Mouse (Mus musculus) hindbrain, embryonic 14.5 days (tissue): Measurements from ENCODE around the gene Ip6k1. TPM values are rescaled to one million over a fixed set of nuclear protein-coding genes. Genes with fewer than 3 reads are reported as not detected.
"Not testable (repeated sequence)": the region's sequence is repeated elsewhere in the genome, so short reads cannot be mapped to it uniquely, and the experiment has no call there.

Experiments used
- ATAC-seq: fragments of 200-750 bp; cut with Nextera tagmentation; 2 replicates; pipeline ENCODE4 v1.8.0; 2017; ENCODE audit warnings: moderate number of reproducible peaks, mild to moderate bottlenecking, moderate TSS enrichment, moderate library complexity; ENCODE audit not compliant: low FRiP score
- DNase-seq: peaks from one replicate; pipeline ENCODE4 v3.0.0-alpha.2; 2015; ENCODE audit warnings: low spot score
- H3K27ac ChIP-seq: fragments of 300-500 bp; sonication (generic); 2 replicates; pipeline ENCODE4 v1.5.1; 2014; ENCODE audit warnings: mild to moderate bottlenecking, moderate library complexity
- H3K27me3 ChIP-seq: fragments of 300-500 bp; sonication (generic); 2 replicates; pipeline ENCODE4 v1.6.1; 2014; ENCODE audit warnings: mild to moderate bottlenecking, low read length, mixed read lengths; ENCODE audit not compliant: control insufficient read depth, insufficient read depth
- H3K36me3 ChIP-seq: fragments of 300-500 bp; sonication (generic); replicated peaks from 2 replicates; pipeline ENCODE4 v1.6.1; 2014; ENCODE audit not compliant: control insufficient read depth, insufficient read depth
- H3K4me1 ChIP-seq: fragments of 300-500 bp; sonication (generic); replicated peaks from 2 replicates; pipeline ENCODE4 v1.6.1; 2014; ENCODE audit warnings: antibody characterized with exemption, low read length, mixed read lengths; ENCODE audit not compliant: control insufficient read depth, insufficient read depth
- H3K4me2 ChIP-seq: fragments of 300-500 bp; sonication (generic); replicated peaks from 2 replicates; pipeline ENCODE4 v1.6.1; 2014; ENCODE audit warnings: mild to moderate bottlenecking, moderate library complexity
- H3K4me3 ChIP-seq: fragments of 300-500 bp; sonication (generic); replicated peaks from 2 replicates; pipeline ENCODE4 v1.5.1; 2014; ENCODE audit warnings: mild to moderate bottlenecking, low read length
- H3K9ac ChIP-seq: fragments of 300-500 bp; sonication (generic); 2 replicates; pipeline ENCODE4 v1.6.1; 2014
- H3K9me3 ChIP-seq: fragments of 300-500 bp; sonication (generic); 2 replicates; pipeline ENCODE4 v1.6.1; 2016; ENCODE audit warnings: low read length; ENCODE audit not compliant: control insufficient read depth
- WGBS: fragments of 180-500 bp; shearing (Covaris S2); extraction: QIAGEN DNeasy Blood & Tissue Kit; methylation state at CpG from one replicate; pipeline ENCODE4 v1.1.7; 2014; 5-methylcytosine and 5-hydroxymethylcytosine counted together
- polyA plus RNA-seq: library from polyadenylated mRNA; unstranded; fragments of >200 nt; fragmentation: Nextera tagmentation; extraction: Ambion mirVana; gene quantifications from 2 replicates; pipeline ENCODE4 v1.2.1, GENCODE M21; 2014

Gene Ip6k1
- polyA plus RNA-seq, 1 experiment from 2014 or later, result 55.4 TPM

- not testable (repeated sequence) for H3K9ac ChIP-seq, H3K4me2 ChIP-seq, H3K27me3 ChIP-seq, H3K27ac ChIP-seq, H3K9me3 ChIP-seq, H3K4me3 ChIP-seq, ATAC-seq, DNase-seq, H3K4me1 ChIP-seq
- 100% methylated on average over 2 of the region's 2 CpGs for WGBS
- peaks cover 23% of the 10 kb centered on the region for H3K36me3 ChIP-seq
Observed at GRCm38 (mm10) chr9:108013577-108013976, 11.3 kb downstream of the Ip6k1 start.

DNA sequence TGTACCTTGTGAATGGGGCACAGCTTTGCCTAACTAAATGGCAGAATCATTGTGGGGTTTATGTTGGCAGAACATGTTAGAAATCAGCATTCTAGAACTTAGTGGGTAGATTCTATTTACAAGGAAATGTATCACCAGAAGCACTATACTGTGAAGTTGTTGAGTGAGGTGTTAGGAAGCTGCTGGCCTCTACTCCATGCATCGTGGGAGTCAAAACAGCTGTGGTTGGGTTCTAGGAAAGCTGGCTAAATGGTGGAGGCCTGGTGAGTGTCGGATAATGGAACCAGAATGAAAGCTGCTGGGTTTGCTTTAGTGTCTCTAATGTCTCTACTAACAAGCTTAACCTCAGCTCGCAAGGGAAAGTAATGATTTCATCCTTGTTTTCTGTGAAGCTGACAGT lies 14.8 kb downstream of the Ip6k1 start:
- Histone ChIP-seq H3K27ac (no peak overlapping the region), H3K4me2 (no peak overlapping the region), H3K36me3 (peaks cover 23% of the 10 kb centered on the region), H3K27me3 (no peaks in the 10 kb centered on the region), H3K4me3 (no peak overlapping the region), H3K9me3 (no peaks in the 10 kb centered on the region), H3K9ac (no peak overlapping the region), H3K4me1 (no peaks in the 10 kb centered on the region)
- DNase-seq, result no peak
- ATAC-seq, result no peak
- WGBS, result 89% methylated on average over 3 of the region's 3 CpGs

DNA sequence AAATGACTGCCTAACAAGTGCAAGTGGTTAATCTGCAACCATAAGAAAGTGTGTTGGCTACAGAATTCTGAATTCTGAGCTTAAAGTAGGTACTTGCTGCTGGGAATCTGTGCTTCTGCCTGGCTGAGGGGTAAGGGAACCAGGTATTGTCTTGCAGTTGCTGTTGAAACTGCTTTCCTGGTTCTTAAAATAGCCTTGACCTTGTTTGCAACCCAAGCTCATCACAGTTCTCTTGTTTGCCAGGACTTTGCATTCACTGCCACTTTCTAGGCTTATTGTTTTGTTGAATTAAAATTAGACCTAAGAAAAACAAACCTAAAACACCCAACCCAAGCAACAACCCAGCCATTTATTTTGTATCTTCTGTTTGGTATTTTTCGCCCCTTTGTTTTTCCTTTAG lies 18.4 kb downstream of the Ip6k1 start:
- peaks cover 25% of the 10 kb centered on the region for H3K36me3 ChIP-seq
- no peaks in the 10 kb centered on the region for H3K27me3 ChIP-seq
- H3K9ac ChIP-seq, result no peak overlapping the region
- no peak for DNase-seq
- ATAC-seq, result no peak
- H3K4me2 ChIP-seq, result no peak overlapping the region
- no peaks in the 10 kb centered on the region for H3K9me3 ChIP-seq
- no peak overlapping the region for H3K4me3 ChIP-seq
- no peak overlapping the region for H3K27ac ChIP-seq
- H3K4me1 ChIP-seq, result no peaks in the 10 kb centered on the region
- WGBS, result 100% methylated on average over 1 of the region's 1 CpGs

DNA sequence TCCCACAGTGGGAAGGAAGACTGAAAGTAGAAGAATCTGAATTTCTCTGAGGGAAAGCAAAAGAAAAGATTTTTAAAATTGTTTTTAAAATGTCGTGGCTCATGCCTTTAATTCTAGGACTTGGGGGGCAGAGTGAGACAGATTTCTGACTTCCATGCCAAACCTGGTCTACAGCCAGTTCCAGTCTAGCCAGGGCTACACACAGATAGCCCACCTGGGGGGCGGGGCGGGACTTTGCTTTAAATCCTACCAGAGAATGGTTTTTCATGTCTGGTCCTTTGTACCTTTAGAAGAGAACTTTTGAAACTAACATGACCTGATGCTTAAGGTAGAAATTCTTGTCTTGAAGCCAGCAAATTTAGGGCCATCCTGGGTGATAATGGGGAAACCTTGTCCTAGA lies 20.9 kb downstream of the Ip6k1 start:
- no peak overlapping the region for H3K27ac ChIP-seq
- no peak for DNase-seq
- H3K4me3 ChIP-seq, result no peak overlapping the region
- no peaks in the 10 kb centered on the region for H3K27me3 ChIP-seq
- no peak overlapping the region for H3K9ac ChIP-seq
- H3K36me3 ChIP-seq, result peaks cover 39% of the 10 kb centered on the region
- no peak for ATAC-seq
- WGBS, result 85% methylated on average over 3 of the region's 3 CpGs
- no peaks in the 10 kb centered on the region for H3K4me1 ChIP-seq
- H3K4me2 ChIP-seq, result no peak overlapping the region
- H3K9me3 ChIP-seq, result no peaks in the 10 kb centered on the region

DNA sequence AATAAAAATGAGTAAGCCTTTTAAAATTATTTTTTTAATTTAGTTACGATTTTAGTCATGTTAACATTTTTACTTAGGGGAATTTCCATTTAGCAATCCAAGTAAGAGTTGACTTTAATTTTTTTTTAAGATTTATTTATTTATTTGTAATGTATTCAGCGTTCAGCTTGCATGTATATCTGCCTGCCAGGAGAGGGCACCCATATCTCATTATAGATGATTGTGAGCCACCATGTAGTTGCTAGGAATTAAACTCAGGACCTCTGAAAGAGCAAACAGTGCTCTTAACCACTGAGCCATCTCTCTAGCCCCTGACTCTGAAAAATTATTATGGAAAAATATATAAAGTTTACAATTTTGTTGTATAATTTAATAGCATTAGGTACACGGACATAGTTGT lies 24.3 kb downstream of the Ip6k1 start:
- WGBS, result 94% methylated on average over 3 of the region's 3 CpGs
- Histone ChIP-seq H3K4me1 (no peaks in the 10 kb centered on the region), H3K4me3 (no peak overlapping the region), H3K27me3 (no peaks in the 10 kb centered on the region), H3K36me3 (peaks cover 50% of the 10 kb centered on the region), H3K9ac (no peak overlapping the region), H3K4me2 (no peak overlapping the region), H3K9me3 (no peaks in the 10 kb centered on the region), H3K27ac (no peak overlapping the region)
- DNase-seq, result no peak
- no peak for ATAC-seq

DNA sequence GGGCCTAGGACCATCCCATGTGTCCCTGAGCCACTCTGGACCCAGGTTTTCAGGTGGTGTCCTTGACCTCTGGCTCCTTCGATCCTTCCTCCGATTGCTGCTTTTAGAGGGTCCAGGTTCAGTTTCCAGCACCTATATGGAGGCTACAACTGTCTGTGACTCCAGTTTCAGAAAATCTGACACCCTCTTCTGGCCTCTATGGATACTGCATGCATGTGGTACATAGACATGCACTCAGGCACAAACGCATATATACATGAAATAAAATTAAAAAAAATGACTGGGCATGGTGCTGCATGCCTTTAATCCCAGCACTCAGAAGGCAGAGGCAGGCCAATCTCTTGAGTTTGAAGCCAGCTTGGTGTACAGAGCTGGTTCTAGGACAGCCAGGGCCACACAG lies 25.6 kb downstream of the Ip6k1 start:
- ATAC-seq (no peak), DNase-seq (no peak)
- Histone ChIP-seq H3K9ac (no peak overlapping the region), H3K27ac (no peak overlapping the region), H3K4me2 (no peak overlapping the region), H3K9me3 (no peaks in the 10 kb centered on the region), H3K36me3 (peaks cover 61% of the 10 kb centered on the region), H3K4me1 (no peaks in the 10 kb centered on the region), H3K27me3 (no peaks in the 10 kb centered on the region), H3K4me3 (no peak overlapping the region)
- WGBS, result 96% methylated on average over 3 of the region's 3 CpGs

DNA sequence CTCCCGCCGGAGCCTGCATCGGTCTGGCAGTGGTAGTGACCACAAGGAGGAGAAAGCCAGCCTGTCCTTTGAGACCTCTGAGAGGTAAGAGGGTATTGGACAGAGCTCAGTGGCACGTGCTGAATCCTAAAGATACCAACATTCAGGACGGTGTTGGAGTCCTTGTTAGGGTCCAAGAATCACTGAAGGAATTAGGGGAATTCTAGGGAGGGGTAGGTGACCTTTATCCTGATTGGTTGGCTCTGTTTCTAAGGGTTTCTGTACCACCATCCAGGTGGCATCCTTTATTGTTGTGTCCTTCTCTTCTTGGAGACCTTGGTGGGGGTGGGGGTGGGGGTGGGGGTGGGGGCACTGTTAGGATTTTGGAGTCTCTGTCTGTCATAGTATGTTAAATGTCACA lies 29.8 kb downstream of the Ip6k1 start:
- H3K4me3 ChIP-seq, result no peak overlapping the region
- no peaks in the 10 kb centered on the region for H3K27me3 ChIP-seq
- no peak for DNase-seq
- H3K9me3 ChIP-seq, result no peaks in the 10 kb centered on the region
- WGBS, result 95% methylated on average over 5 of the region's 5 CpGs
- H3K4me2 ChIP-seq, result no peak overlapping the region
- no peaks in the 10 kb centered on the region for H3K4me1 ChIP-seq
- ATAC-seq, result no peak
- H3K27ac ChIP-seq, result no peak overlapping the region
- H3K36me3 ChIP-seq, result peaks cover 62% of the 10 kb centered on the region
- H3K9ac ChIP-seq, result no peak overlapping the region

- Histone ChIP-seq H3K27ac (no peak overlapping the region), H3K4me1 (no peaks in the 10 kb centered on the region), H3K4me2 (no peak overlapping the region), H3K27me3 (no peaks in the 10 kb centered on the region), H3K4me3 (no peak overlapping the region), H3K9ac (no peak overlapping the region), H3K36me3 (peaks cover 65% of the 10 kb centered on the region), H3K9me3 (no peaks in the 10 kb centered on the region)
- 96% methylated on average over 2 of the region's 2 CpGs for WGBS
- no peak for ATAC-seq
- DNase-seq, result no peak
Observed at GRCm38 (mm10) chr9:108035331-108036156, 33.2 kb downstream of the Ip6k1 start.

- no peaks in the 10 kb centered on the region for H3K27me3 ChIP-seq
- H3K4me2 ChIP-seq, result no peak overlapping the region
- H3K36me3 ChIP-seq, result peaks cover 64% of the 10 kb centered on the region
- no peak overlapping the region for H3K4me3 ChIP-seq
- no peaks in the 10 kb centered on the region for H3K9me3 ChIP-seq
- ATAC-seq (no peak), DNase-seq (no peak)
- no peak overlapping the region for H3K9ac ChIP-seq
- WGBS, result 95% methylated on average over 8 of the region's 8 CpGs
- no peak overlapping the region for H3K27ac ChIP-seq
- peaks cover 6% of the 10 kb centered on the region for H3K4me1 ChIP-seq
Observed at GRCm38 (mm10) chr9:108044751-108045492, 42.6 kb downstream of the Ip6k1 start.
